ENCODE assay signal across 14 mouse cellular contexts in the genomic region with DNA sequence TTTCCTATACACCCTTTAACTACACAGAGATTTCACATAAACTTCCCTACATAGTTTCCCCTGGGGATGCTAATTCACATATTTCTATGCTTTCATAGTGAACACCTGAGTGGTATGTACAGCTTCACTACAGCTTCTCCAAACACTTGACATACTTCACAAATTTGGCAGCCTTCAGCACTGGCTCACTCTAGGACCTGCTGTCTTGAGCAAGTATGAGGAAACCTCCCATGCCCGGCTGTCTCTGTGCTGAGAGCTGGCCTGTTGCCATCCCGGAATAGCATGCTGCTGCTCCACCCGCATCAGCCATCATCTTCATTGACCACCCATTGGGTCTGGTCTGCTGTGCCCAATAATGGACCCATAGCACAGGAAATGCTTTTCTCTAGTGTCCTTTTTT.
DNase-seq lines count a peak whose midpoint lies in the region; ATAC-seq and TF ChIP-seq lines count a peak whose summit lies in the region.
"Had no signal": no experiment of that assay in that cellular context is flagged by ENCODE, and none has a peak within 500 bp of the region (broad histone marks: within the 10 kb centered on the region; RNA-seq: fewer than 3 reads in every experiment).

No protein-coding gene starts in this region.

- no peak for DNase-seq in forebrain, embryonic 10.5 days (ENCODE audit: extremely low spot score, low spot score)
- DNase-seq in right cerebral cortex, postnatal 14 days = peak; percentile 7
- DNase-seq in right cerebral cortex, adult 2 months (ENCODE audit: low spot score in 2 of 2) = no peak
- DNase-seq in cerebellum, postnatal 14 days = peak; percentile 88 to 89
- DNase-seq in lung, postnatal 36 days = peak; percentile 44
- DNase-seq in gastrocnemius, adult 2 months = no peak
- DNase-seq in frontal cortex, postnatal 10 days (ENCODE audit: low spot score in 2 of 2) = no peak
- DNase-seq: kidney, adult 2 months; right cerebral cortex, postnatal 25 days; thymus, postnatal 14 days had no signal

- intact Hi-C loops in gastrocnemius, adult 2 months (cut with DNase I) = no loop called here

- H3K4me2 ChIP-seq in forebrain, embryonic 13.5 days = no peak overlapping the region
- H3K4me2 ChIP-seq: hindbrain, embryonic 14.5 days had no signal

- 0 out of 2 replicates have a peak, but pooled peaks have one; percentile 27 for ATAC-seq in forebrain, embryonic 13.5 days

- no peaks in the 10 kb centered on the region for H3K27me3 ChIP-seq in forebrain, embryonic 13.5 days
- H3K27me3 ChIP-seq in forebrain, embryonic 10.5 days (ENCODE audit: poor library complexity, severe bottlenecking) = no peaks in the 10 kb centered on the region

- no peaks in the 10 kb centered on the region for H3K36me3 ChIP-seq in forebrain, embryonic 13.5 days (ENCODE audit: poor library complexity, severe bottlenecking)
- no peaks in the 10 kb centered on the region for H3K36me3 ChIP-seq in forebrain, embryonic 10.5 days (replicated peaks)
- H3K36me3 ChIP-seq: limb, embryonic 10.5 days had no signal

- H3K27ac ChIP-seq in forebrain, embryonic 13.5 days = no peak overlapping the region
- H3K27ac ChIP-seq in forebrain, embryonic 10.5 days = no peak overlapping the region
- H3K27ac ChIP-seq in gastrocnemius, adult 2 months = no peak overlapping the region
- H3K27ac ChIP-seq: hindbrain, embryonic 14.5 days; limb, embryonic 10.5 days; liver, embryonic 14.5 days had no signal

- H3K9ac ChIP-seq in forebrain, embryonic 13.5 days = no peak overlapping the region
- H3K9ac ChIP-seq: hindbrain, embryonic 14.5 days; liver, embryonic 14.5 days had no signal

- no peaks in the 10 kb centered on the region for H3K9me3 ChIP-seq in forebrain, embryonic 13.5 days (replicated peaks)
- H3K9me3 ChIP-seq in forebrain, embryonic 10.5 days = no peaks in the 10 kb centered on the region
- H3K9me3 ChIP-seq: limb, embryonic 10.5 days had no signal

- no peak for TF ChIP-seq CTCF in gastrocnemius, adult 2 months (IDR thresholded peaks at IDR 0.05)

- H3K4me3 ChIP-seq in forebrain, embryonic 13.5 days = no peak overlapping the region
- no peak overlapping the region for H3K4me3 ChIP-seq in forebrain, embryonic 10.5 days
- no peak overlapping the region for H3K4me3 ChIP-seq in gastrocnemius, adult 2 months
- H3K4me3 ChIP-seq: limb, embryonic 10.5 days had no signal

- WGBS in forebrain, embryonic 13.5 days = 88% methylated on average over 3 of the region's 3 CpGs
- WGBS in forebrain, embryonic 10.5 days = 96% methylated on average over 3 of the region's 3 CpGs

- no peaks in the 10 kb centered on the region for H3K4me1 ChIP-seq in forebrain, embryonic 13.5 days
- H3K4me1 ChIP-seq in forebrain, embryonic 10.5 days = no peaks in the 10 kb centered on the region
- H3K4me1 ChIP-seq: limb, embryonic 10.5 days had no signal

Comparison
In these comparisons a context has a peak if more than half of its experiments do, and no peak if none do; other contexts are left out.
1. DNase-seq: peak in right cerebral cortex, postnatal 14 days (single experiment), cerebellum, postnatal 14 days (2 of 2) and lung, postnatal 36 days (single experiment); none in forebrain, embryonic 10.5 days (single experiment), right cerebral cortex, adult 2 months (0 of 2), gastrocnemius, adult 2 months (single experiment) and frontal cortex, postnatal 10 days (0 of 2).